Mouse (Mus musculus): ENCODE measurements at regions not wholly inside any gene's neighbourhood (a gene's known extent, or its start where the extent isn't known, plus 50 kb on each side); places are given as distances from the start of the nearest gene placed in this dataset.

- no peak for TF ChIP-seq POLR2A (IDR thresholded peaks at IDR 0.05; ENCODE audit: borderline replicate concordance, control insufficient read depth, low read depth, low read length)
- TF ChIP-seq CTCF (IDR thresholded peaks at IDR 0.05; ENCODE audit: control insufficient read depth, insufficient read depth, low read length), result no peak
Measured at GRCm38 (mm10) chr15:87972641-87973040, 428.5 kb downstream of the Fam19a5 start.

Measured in bone marrow, adult 2 months (tissue).